Mouse (Mus musculus) spleen, adult 2 months (tissue): Measurements from ENCODE around the gene Fcamr.

Experiments
- CTCF ChIP-seq: fragments of 200-500 bp; IDR thresholded peaks from 2 replicates; pipeline ENCODE4 v1.5.1; 2011; ENCODE audit warnings: mild to moderate bottlenecking, inconsistent platforms; ENCODE audit not compliant: insufficient read depth, insufficient read length, insufficient replicate concordance; ENCODE audit errors: extremely low read depth
- POLR2A ChIP-seq: fragments of 200-500 bp; IDR thresholded peaks from 2 replicates; pipeline ENCODE4 v1.6.1; 2011; ENCODE audit warnings: low read depth, low read length, inconsistent platforms

- TF ChIP-seq POLR2A, result no peak
- no peak for TF ChIP-seq CTCF
Measured at GRCm38 (mm10) chr1:130762045-130762760, 38.5 kb upstream of the Fcamr start.
